Mouse (Mus musculus): ENCODE measurements around the gene Tomm5. TPM values are rescaled to one million over a fixed set of nuclear protein-coding genes. Genes with fewer than 3 reads are reported as not detected.
A peak's percentile ranks its signal among the peaks of the same experiment; 100 is the strongest.
"Not testable (repeated sequence)": the region's sequence is repeated elsewhere in the genome, so short reads cannot be mapped to it uniquely, and the experiment has no call there.

The Tomm5 gene
- total RNA-seq (2015) (231 and 253 TPM in 2 replicates), total RNA-seq (2017) (239 and 266 TPM in 2 replicates)

DNA sequence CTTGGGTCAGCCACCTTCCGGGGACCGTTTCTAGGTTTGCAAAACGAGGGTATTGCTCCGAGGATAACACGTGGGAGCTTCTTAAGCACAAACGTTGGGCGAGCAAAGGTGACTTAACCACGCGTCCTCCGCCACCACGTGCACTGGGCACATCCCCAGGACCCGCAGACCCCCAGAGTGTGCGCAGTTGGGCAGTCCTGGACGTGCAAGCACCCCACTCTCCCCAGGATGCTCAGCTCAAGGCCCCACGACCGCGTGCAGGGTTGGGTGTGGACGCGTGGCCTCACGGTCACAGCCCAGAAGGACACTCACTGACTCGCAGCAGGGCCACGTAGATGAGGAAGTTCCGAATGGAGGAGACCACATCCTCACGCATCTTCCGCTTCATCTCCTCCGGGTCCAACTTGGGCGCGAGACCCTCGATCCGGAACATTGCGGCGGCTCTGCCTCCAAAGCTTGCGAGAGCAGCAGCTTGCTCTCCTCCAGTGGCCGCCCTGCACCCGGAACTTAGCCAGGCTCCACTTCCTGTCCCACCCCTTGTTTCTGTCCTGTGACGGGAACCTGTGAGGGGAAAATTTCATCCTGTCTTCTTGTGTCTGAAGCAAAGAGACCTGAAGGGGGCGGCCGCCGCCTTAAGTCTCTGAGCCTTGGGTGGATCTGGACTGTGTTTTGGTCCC is at the start of gene Tomm5:
Gene Tomm5, minus strand, starts transcription at position 514 of the 677 bp plus-strand sequence.
- ATAC-seq (replicated peaks; ENCODE audit: poor library complexity): peak; percentile 98

DNA sequence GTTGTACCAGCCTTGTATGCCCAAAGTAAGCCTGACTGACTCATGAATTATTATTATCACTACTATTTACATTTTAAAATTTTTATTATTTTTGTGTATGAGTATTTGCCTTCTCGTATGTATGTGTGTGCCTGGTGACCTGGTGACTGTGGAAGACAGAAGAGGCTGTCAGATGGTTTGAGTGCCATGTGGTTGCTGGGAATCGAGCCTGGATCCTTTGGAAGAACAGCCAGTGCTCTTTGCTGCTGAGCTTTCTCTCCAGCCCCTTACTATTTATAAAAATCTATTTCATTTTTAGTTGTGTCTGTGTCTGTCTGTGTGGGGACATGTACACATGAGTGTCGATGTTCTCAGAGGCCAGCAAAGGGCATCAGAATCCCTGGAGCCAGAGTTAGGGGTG is 48.5 kb upstream of the Tomm5 start:
- ATAC-seq (replicated peaks; ENCODE audit: poor library complexity): no peak

DNA sequence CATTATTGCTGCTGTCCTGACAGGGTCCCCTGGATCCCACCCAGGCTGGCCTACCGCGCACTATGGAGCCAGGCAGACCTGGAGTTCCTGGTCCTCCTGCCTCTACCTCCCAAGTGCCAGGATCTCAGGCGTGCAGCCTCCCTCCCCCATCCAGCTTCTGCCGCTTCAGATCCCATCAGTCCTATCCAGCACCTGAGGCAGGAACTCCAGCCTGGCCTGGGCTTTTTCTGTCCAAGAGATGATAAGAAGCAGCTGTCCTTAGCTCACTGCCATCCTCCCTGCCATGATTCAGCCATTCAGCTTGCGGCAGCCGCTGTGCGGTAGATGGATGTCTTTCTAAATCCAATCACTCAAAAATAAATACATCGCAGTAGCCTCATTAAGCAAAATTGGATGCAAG is 35.1 kb upstream of the Tomm5 start:
- no peak for ATAC-seq (replicated peaks; ENCODE audit: poor library complexity)

- peak; percentile 79 for ATAC-seq (replicated peaks; ENCODE audit: poor library complexity)
Observed at GRCm38 (mm10) chr4:45142411-45142810, 34.5 kb upstream of the Tomm5 start.

DNA sequence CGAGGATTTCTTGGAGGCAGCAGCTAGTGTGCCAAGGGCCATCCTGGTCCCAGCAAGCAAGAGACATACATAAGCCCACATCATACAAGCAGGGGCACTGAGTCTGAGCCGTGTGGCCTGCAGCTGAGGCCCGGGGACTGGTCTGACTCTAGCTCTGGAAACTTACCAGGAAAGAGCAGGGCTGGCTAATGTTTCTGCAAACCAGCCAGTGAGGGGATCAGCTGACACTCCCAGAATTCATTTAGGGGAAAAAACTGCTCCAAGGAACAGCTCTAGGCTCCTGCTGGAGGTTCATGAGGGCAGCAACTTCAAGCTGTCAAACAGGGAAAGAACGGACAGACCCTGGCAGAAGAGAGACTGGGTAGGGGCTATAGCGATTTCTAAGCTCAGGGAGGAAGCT is 33.9 kb upstream of the Tomm5 start:
- no peak for ATAC-seq (replicated peaks; ENCODE audit: poor library complexity)

GRCm38 (mm10) chr4:45137636-45138035 is 29.7 kb upstream of the Tomm5 start:
- no peak for ATAC-seq (replicated peaks; ENCODE audit: poor library complexity)

DNA sequence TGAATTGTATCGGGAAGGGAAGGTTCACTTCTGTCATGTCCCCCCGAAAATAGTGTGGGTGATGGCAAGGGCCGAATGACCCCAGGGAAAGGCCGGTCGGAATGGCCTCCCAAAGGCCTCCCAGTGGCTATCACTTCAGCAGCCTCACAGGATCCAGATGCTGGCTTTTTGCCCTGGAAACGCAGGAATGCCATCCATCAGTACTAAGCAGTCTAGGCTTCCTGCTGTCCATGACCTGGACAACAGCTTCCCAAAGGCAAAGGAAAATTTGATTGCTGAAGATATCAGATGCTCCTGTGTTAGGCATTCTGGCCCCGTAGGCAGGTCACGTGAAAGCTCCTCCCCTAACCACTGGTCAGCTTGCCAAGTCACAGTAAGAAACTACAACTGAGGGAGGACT is 26.6 kb upstream of the Tomm5 start:
- ATAC-seq (replicated peaks; ENCODE audit: poor library complexity): no peak

GRCm38 (mm10) chr4:45131021-45131420 is 23.1 kb upstream of the Tomm5 start:
- no peak for ATAC-seq (replicated peaks; ENCODE audit: poor library complexity)

GRCm38 (mm10) chr4:45121311-45121710 is 13.4 kb upstream of the Tomm5 start:
- no peak for ATAC-seq (replicated peaks; ENCODE audit: poor library complexity)

- no peak for ATAC-seq (replicated peaks; ENCODE audit: poor library complexity)
Observed at GRCm38 (mm10) chr4:45108456-45109110, 669 bp upstream of the Tomm5 start.

- no peak for ATAC-seq (replicated peaks; ENCODE audit: poor library complexity)
Observed at GRCm38 (mm10) chr4:45107066-45107465, 848 bp downstream of the Tomm5 start.

GRCm38 (mm10) chr4:45106409-45106808 is 1.5 kb downstream of the Tomm5 start:
- peak; percentile 10; the same call in 1 of the 2 replicates for ATAC-seq (replicated peaks; ENCODE audit: poor library complexity)

- peak; percentile 97 for ATAC-seq (replicated peaks; ENCODE audit: poor library complexity)
Observed at GRCm38 (mm10) chr4:45097198-45097872, 10.6 kb downstream of the Tomm5 start.

- no peak for ATAC-seq (replicated peaks; ENCODE audit: poor library complexity)
Observed at GRCm38 (mm10) chr4:45084895-45085290, 23.0 kb downstream of the Tomm5 start.

DNA sequence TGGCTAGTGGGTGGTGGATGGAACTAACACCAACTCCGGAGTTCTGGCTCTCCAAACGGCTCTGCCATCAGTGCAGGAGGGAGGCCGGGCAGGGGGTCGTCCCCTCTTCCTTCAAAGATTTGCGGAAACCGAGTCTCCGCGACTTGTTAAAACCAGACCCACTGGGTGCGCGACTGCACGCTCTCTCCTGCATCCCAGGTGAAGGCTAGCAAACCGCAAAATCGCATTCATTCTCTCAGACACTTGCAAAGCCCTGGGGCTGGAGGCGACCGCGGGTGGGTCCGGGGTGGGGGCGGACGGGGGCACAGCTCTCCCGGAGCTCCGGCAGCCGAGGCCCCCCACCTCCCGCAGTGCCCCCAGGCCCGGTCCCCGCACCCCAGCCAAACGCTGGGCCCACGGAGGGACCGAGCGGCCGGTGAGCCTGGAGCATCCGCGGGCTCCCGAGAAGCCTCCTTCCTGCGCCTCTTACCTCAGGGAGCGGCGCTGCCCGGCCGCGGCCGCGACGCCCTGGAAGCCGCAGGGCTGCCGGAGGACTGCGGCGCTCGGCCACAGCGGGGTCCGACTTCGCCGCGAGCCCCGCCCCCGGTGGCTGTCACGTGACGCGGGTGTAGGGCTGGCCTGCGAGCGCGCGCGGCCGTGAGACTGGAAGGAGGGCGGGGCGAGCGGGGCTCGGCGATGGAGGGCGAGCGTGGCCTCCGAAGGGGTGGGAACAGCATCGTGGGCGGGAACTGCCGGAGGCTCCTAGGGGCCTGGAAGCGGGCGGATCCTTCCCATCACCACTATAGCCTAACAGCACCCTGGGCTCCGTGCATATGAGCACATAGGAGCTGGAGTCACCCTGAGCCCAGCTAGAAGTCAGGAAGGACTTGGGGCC is 23.7 kb downstream of the Tomm5 start, which contains the start of gene Fbxo10:
Gene Fbxo10, minus strand, starts transcription at position 584 of the 874 bp plus-strand sequence.
- peak; percentile 98 for ATAC-seq (replicated peaks; ENCODE audit: poor library complexity)

GRCm38 (mm10) chr4:45083487-45083886 is 24.4 kb downstream of the Tomm5 start:
- no peak for ATAC-seq (replicated peaks; ENCODE audit: poor library complexity)

GRCm38 (mm10) chr4:45082951-45083350 is 25.0 kb downstream of the Tomm5 start:
- no peak for ATAC-seq (replicated peaks; ENCODE audit: poor library complexity)

GRCm38 (mm10) chr4:45081041-45081440 is 26.9 kb downstream of the Tomm5 start:
- ATAC-seq (replicated peaks; ENCODE audit: poor library complexity): not testable (repeated sequence)

DNA sequence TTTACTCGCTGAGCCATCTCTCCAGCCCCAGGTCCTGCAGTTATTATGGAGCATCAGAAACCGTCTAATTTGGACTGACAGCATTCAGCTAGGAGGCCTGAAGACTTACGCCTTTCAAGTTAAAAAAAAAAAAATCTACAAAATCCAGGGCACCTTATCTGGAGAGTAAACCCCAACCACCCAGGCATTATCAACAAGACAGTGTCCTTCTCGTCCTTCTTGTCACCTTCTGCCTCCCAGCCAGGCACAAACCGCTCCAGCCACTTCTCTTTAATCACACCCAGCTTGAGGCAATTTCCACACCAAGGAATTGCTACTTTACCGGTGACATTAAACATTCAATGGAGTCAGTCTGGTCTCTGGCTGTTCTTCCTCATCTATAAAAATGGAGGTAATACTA is 34.4 kb downstream of the Tomm5 start:
- ATAC-seq (replicated peaks; ENCODE audit: poor library complexity): peak; percentile 91

DNA sequence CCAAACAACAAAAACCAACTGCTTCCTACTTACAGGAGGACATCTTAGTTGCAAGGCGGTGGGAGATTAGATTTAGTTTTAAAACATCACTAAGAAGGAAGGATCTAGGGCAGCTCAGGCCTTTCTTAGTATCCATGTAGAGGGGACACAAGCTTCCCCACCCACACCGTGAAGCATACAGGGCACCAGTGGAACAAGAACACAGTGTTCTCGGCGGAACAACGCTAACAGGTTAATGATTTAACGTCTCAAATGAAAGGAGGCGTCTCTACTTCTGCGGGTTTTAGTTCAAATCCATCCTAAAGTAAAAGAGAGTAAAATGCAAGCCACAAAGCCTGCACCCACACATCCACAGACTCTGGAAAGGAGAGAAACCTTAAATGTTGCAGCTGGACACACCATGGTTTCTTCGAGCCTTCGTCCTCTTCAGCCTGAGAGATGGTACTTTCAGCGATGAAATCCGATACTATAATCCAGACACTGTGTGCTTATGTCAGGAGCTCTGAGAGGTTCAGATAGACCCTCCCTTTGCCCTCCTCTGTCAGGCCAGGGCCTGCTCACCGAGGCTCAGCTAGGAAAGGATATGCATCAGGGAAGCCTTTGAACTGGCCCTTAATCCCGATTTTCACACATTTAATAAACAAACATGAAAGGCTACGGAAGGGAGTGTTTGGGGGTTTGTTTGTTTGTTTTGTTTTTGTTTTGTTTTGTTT is 35.5 kb downstream of the Tomm5 start:
- no peak for ATAC-seq (replicated peaks; ENCODE audit: poor library complexity)
